Mouse (Mus musculus): ENCODE measurements around the gene Acot11.
"Not testable (repeated sequence)": the region's sequence is repeated elsewhere in the genome, so short reads cannot be mapped to it uniquely, and the experiment has no call there.

Gene Acot11

GRCm38 (mm10) chr4:106775767-106776166 lies 29.0 kb downstream of the Acot11 start:
- not testable (repeated sequence) for DNase-seq

GRCm38 (mm10) chr4:106772558-106772957 lies 32.2 kb downstream of the Acot11 start:
- DNase-seq = no peak

- DNase-seq = no peak
These were observed 35.5 kb downstream of the Acot11 start for GRCm38 (mm10) chr4:106769306-106769705.

DNA sequence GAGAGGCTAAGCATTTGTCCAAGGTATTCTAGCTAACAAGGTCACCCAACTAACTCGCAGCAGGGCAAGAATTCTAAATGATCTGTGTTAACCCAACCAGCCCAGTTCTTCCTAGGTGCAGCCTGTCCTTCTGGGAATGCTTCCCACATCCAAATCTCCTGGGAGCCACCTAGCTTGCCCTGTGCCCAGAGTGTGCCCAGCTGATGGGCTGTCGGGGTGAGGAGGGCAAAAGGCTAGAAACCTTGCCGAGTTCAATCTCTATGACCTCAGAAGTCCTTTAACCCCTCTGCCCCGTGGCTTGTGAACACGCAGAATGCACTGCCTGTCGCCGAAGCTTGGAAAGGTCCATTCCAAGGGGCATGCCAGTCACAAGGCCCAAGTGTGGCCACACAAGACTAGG lies 40.6 kb downstream of the Acot11 start:
- DNase-seq = no peak

DNA sequence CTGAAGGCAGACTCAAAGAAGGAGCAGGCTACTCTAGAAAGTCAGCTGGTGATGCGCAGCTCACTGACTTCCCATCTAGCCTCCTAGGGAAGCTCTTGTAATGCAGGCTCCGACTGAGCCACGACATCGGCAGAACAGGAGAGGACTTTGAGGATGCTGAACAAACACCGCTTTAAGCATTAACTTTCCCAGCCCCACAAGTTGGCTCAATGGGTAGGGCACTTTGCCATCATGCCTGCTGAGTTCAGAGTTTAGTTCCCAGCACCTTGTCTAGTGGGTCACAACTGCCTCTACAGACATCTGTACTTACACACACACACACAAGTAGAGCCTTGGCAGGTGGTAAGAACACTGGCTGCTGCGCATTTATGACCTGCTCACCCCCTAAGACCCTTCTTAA lies 53.1 kb downstream of the Acot11 start:
- no peak for DNase-seq

- peak; percentile 74 for DNase-seq
These were observed 55.1 kb downstream of the Acot11 start for GRCm38 (mm10) chr4:106749699-106750098.

DNA sequence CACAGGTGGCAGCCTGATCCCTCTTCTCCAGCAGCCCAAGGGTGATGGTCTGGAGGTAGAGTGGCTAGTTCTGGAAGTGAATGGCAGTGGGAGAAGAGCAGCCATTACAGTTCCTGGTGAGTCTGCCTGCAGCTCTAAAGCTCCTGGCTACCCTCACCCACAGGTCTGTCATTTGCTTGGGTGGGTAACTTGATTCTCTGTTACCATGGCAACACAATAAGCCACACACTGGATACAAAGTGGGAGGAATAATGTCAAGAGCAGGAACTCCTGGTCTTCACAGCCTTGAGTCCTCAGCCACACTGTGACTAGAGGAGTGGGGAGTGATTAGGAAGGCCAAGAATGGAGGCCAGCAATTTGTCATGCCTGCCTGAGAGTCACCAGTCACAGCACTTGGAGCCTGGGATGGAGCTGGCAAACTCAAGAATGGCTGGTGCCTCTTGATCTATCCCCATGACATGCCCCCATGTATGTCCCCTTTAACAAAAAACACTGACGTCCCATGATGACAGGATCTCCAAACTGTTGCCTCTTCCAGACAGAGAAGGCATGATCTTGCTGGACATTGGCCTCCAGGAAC lies 57.7 kb downstream of the Acot11 start:
- no peak for DNase-seq

- peak; percentile 10 for DNase-seq
These were observed 58.9 kb downstream of the Acot11 start for GRCm38 (mm10) chr4:106745862-106746261.

DNA sequence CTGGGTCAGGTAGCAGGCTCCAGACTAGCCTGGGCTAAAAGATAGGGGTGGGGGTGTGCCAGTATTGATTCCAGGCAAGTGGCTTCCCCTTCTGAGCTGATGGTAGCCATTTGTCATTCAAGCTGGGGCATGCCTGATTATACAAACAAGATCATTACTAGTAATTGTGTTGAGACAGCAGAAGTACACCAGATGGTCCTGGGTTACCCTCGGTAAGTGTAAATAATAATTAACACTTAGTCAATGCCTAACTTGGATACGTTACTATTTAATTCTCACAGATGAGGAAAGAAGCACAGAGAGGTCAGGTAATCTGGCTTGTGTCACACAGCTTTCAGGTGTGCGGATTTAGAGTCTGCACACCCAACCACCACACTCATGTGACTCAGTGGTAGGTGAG lies 66.9 kb downstream of the Acot11 start:
- DNase-seq = no peak

GRCm38 (mm10) chr4:106736884-106737283 lies 67.9 kb downstream of the Acot11 start:
- DNase-seq = not testable (repeated sequence)

DNA sequence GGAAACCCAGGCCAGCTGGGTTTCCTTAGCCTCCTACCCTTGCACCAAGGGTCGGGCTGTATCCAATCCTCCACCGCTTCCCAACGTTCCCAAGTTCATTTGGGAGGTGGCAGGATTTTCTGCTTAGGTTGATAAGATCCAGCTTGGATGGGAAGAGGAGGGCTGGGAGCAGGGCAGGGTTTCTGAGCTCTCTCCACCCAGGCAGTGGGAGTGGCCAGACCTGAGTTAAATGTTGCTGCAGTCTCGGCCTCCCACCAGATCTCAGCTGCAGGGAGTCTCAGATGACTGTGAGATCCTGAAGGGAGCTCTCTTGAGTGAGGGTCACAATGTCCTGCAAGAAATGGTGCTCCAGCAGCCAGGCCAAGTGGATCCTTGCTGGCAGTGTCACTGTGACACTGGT lies 71.2 kb downstream of the Acot11 start, which contains the start of gene Fam151a:
TSS of gene Fam151a (plus strand) at position 254 of the 400 bp plus-strand sequence.
- no peak for DNase-seq

DNA sequence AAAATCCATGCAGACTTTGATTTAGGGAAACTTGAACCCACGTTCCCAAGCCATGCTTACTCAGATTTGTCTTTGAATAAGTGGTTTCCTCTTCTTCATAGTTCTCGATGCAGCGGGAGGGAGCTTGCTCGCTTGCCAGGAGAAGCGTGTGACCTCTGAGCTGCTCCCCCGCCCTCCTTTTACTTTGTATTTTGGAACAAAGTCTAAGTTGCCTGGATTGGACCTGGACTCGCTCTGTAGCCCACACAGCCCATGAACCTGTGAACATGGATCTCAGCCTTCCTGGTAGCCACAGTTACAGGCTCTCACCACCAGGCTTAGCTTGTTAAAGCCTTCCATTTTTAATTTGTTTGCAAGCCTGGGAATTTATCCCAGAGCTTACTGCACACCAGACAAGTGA lies 74.0 kb downstream of the Acot11 start, which contains the start of gene Mroh7:
TSS of gene Mroh7 (minus strand) at position 112 of the 400 bp plus-strand sequence.
- DNase-seq = no peak

GRCm38 (mm10) chr4:106720631-106721030 lies 84.2 kb downstream of the Acot11 start:
- DNase-seq = peak; percentile 49

- DNase-seq = no peak
These were observed 91.2 kb downstream of the Acot11 start for GRCm38 (mm10) chr4:106713622-106714021.

- peak; percentile 71 for DNase-seq
These were observed 96.4 kb downstream of the Acot11 start for GRCm38 (mm10) chr4:106708408-106708807.

DNA sequence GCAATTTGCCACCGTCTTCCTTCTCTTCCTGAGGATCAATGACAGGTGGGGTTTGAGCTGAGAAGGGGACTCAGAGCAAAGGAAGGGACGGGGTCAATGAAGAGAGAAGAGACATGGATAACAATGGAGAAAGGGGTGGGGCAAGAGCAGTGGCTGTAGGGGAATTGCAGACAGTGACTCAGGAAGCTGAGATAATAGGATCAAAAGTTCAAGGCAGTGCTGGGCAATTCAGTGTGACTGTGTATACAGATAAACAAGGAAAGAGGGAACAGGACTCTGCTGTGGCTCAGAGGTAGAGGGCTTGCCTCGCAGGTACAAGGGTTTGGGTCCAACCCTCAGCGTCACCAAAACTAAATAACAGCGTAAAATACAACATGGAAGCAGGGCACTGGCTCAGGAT lies 96.8 kb downstream of the Acot11 start:
- DNase-seq = no peak

GRCm38 (mm10) chr4:106705096-106705665 lies 99.6 kb downstream of the Acot11 start:
- DNase-seq = no peak

DNA sequence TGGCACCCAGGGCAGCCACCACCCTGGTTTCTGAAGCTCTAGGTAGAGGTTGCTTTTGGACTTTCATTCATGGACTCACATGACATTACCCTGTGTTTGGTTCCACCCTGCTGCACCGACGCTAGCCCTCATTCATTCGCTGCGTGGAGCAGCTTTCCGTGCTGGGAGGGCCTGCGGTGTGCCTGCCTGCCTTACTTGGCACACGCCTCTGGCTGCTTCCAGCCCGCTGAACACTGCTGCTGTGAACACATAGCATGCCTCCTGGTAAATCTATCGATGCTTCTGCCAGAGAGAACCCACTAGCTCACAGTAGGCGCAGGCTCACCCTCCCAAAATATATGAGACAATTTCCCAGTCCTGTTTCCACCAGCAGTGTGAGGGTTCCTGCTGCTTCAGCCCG lies 100.4 kb downstream of the Acot11 start:
- DNase-seq = peak; percentile 39

GRCm38 (mm10) chr4:106703956-106704355 lies 100.8 kb downstream of the Acot11 start:
- DNase-seq = no peak

GRCm38 (mm10) chr4:106700798-106701197 lies 104.0 kb downstream of the Acot11 start:
- no peak for DNase-seq

DNA sequence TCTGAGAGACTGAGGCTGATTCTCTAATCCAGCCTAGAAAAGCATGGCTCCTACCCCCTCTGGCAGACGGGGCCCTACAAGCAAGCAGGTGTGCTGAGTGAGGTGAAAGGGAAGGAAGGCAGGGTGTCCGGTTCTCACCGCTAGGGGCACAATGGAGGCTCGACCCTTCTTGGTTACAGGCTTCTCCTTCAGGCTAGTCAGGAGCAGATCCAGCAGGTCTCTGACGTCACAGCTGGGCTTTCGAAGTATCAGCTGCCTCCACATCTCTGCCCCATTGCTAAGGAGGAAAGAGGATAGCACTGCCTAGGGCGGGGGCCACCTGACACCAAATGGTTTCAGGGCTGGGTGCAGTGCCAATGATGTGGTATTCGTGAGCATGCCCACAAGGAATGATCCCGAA lies 104.8 kb downstream of the Acot11 start:
- DNase-seq = no peak
